Mouse (Mus musculus) liver, embryonic 11.5 days (tissue): Measurements from ENCODE around the gene Gm9602. TPM values are rescaled to one million over a fixed set of nuclear protein-coding genes. Genes with fewer than 3 reads are reported as not detected.
"Not testable (repeated sequence)": the region's sequence is repeated elsewhere in the genome, so short reads cannot be mapped to it uniquely, and the experiment has no call there.

Experiments
- ATAC-seq: fragments of 200-750 bp; cut with Nextera tagmentation; replicated peaks from 2 replicates; pipeline ENCODE4 v1.8.0; 2017; ENCODE audit warnings: moderate number of reproducible peaks, mild to moderate bottlenecking, moderate TSS enrichment, moderate library complexity; ENCODE audit not compliant: low FRiP score
- DNase-seq: peaks from one replicate; pipeline ENCODE4 v3.0.0-alpha.2; 2017; ENCODE audit warnings: low spot score
- H3K27ac ChIP-seq: fragments of 300-500 bp; sonication (generic); 2 replicates; pipeline ENCODE4 v1.5.1; 2014; ENCODE audit warnings: mild to moderate bottlenecking, low read depth, low read length, control low read depth
- H3K27me3 ChIP-seq: fragments of 300-500 bp; sonication (generic); replicated peaks from 2 replicates; pipeline ENCODE4 v1.6.1; 2014; ENCODE audit warnings: low read length, mixed read lengths; ENCODE audit not compliant: control insufficient read depth, insufficient read depth
- H3K36me3 ChIP-seq: fragments of 300-500 bp; sonication (generic); 2 replicates; pipeline ENCODE4 v1.6.1; 2014; ENCODE audit warnings: mild to moderate bottlenecking, low read length, moderate library complexity, mixed read lengths; ENCODE audit not compliant: control insufficient read depth, insufficient read depth
- H3K4me1 ChIP-seq: fragments of 300-500 bp; sonication (generic); replicated peaks from 2 replicates; pipeline ENCODE4 v1.6.1; 2014; ENCODE audit warnings: low read length, mixed read lengths; ENCODE audit not compliant: control insufficient read depth, insufficient read depth
- H3K4me2 ChIP-seq: fragments of 300-500 bp; sonication (generic); 2 replicates; pipeline ENCODE4 v1.6.1; 2014; ENCODE audit warnings: mild to moderate bottlenecking, control low read depth, moderate library complexity
- H3K4me3 ChIP-seq: fragments of 300-500 bp; sonication (generic); 2 replicates; pipeline ENCODE4 v1.5.1; 2014; ENCODE audit warnings: low read depth, low read length, control low read depth
- H3K9ac ChIP-seq: fragments of 300-500 bp; sonication (generic); 2 replicates; pipeline ENCODE4 v1.6.1; 2014; ENCODE audit warnings: low read depth, low read length, control low read depth
- H3K9me3 ChIP-seq: fragments of 300-500 bp; sonication (generic); 2 replicates; pipeline ENCODE4 v1.6.1; 2016; ENCODE audit warnings: low read length, inconsistent platforms, mixed read lengths; ENCODE audit not compliant: control insufficient read depth
- WGBS: fragments of 180-500 bp; shearing (Covaris S2); extraction: QIAGEN DNeasy Blood & Tissue Kit; methylation state at CpG from one replicate; pipeline ENCODE4 v1.1.7; 2014; 5-methylcytosine and 5-hydroxymethylcytosine counted together
- polyA plus RNA-seq: library from polyadenylated mRNA; unstranded; fragments of >200 nt; fragmentation: Nextera tagmentation; extraction: Ambion mirVana; gene quantifications from 2 replicates; pipeline ENCODE4 v1.2.1, GENCODE M21; 2014

Gm9602 gene
- polyA plus RNA-seq = not detected in 2 replicates

DNA sequence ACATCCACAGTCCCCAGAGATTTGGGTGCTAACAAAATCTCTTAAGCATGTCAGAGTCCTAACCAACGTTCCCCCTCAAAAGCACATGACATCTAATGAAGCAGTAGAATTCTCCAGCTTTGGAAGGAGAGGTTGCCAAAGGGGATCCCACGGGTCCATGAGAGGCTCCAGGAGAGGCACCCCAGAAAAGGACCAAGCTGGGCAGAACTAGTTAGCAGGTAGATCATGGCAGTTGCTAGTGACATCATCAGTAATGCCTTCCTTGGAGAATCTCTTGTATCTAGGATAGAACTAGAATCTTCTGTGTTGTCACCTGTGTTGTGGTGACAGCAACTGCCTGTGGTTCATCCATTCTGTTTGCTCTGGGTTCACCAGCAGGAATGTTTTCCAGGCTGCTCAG is at the start of gene Gm9602:
Gene Gm9602, plus strand, starts transcription at position 301 of the 400 bp plus-strand sequence.
- not testable (repeated sequence) for H3K27ac ChIP-seq, H3K4me1 ChIP-seq, H3K27me3 ChIP-seq, H3K4me3 ChIP-seq, DNase-seq, H3K4me2 ChIP-seq, H3K36me3 ChIP-seq, ATAC-seq, H3K9me3 ChIP-seq, H3K9ac ChIP-seq
- WGBS = no CpG with 5 or more reads among the region's 2 CpGs

DNA sequence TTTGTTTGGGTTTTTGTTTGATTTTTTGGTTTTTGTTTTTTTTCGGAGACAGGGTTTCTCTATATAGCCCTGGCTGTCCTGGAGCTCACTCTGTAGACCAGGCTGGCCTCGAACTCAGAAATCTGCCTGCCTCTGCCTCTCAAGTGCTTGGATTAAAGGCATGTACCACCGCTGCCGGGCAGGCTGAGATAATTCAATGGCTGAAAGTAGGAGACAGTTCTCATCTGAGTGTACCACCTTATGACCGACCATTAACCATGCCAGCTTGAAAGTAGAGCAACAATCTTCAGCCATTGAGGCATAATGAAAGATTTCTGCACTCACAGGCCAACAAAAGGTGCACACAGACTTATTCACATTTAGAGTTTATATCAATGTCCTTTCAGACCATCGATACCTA is 30.3 kb downstream of the Gm9602 start:
- not testable (repeated sequence) for H3K27ac ChIP-seq, H3K4me2 ChIP-seq, H3K9me3 ChIP-seq, H3K4me1 ChIP-seq, H3K9ac ChIP-seq, H3K4me3 ChIP-seq, H3K36me3 ChIP-seq, DNase-seq, ATAC-seq, H3K27me3 ChIP-seq
- WGBS = 76% methylated on average over 6 of the region's 6 CpGs

DNA sequence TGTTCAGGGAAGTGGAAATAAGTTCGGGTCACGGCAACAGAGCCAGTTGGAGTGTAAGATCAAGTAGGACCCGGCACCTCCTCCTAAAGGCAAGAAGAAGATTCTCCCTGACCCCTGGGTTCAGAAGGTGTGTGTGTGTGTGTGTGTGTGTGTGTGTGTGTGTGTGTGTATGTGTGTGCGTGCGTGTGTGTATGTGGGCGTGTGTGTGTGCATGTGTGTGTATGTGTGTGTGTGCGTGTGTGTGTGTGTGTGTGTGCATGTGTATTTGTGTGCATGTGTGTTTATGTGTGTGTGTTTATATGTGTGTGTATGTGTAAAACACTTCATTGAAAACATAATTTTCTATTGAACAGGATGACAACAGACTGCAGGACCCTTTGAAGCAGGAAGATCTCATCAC is 45.8 kb downstream of the Gm9602 start:
- DNase-seq, H3K4me1 ChIP-seq, H3K36me3 ChIP-seq, H3K9ac ChIP-seq, H3K27ac ChIP-seq, ATAC-seq, H3K4me2 ChIP-seq, H3K4me3 ChIP-seq, H3K9me3 ChIP-seq, H3K27me3 ChIP-seq: not testable (repeated sequence)
- 80% methylated on average over 4 of the region's 7 CpGs for WGBS

Other genes with a start within 250 kb of the Gm9602 start
- not detected in 2 replicates for gene Gm3047, start 220.9 kb upstream of the Gm9602 start, polyA plus RNA-seq
- gene Gm8159, start 144.0 kb upstream of the Gm9602 start, polyA plus RNA-seq = not detected in 2 replicates
- gene Gm3239, start 112.1 kb upstream of the Gm9602 start, polyA plus RNA-seq = not detected in 2 replicates
- gene Gm7876, start 67.1 kb upstream of the Gm9602 start, polyA plus RNA-seq = not detected in 2 replicates
- gene Gm3252, start 49.6 kb upstream of the Gm9602 start, polyA plus RNA-seq = not detected in 2 replicates
- not detected in 2 replicates for gene Gm3269, start 61.8 kb downstream of the Gm9602 start, polyA plus RNA-seq
- gene Gm3264, start 79.2 kb downstream of the Gm9602 start, polyA plus RNA-seq = 0.23 TPM in 1 of 2 replicates, not detected in the other
- not detected in 2 replicates for gene Gm3278, start 116.1 kb downstream of the Gm9602 start, polyA plus RNA-seq
- gene Gm8297, start 207.6 kb downstream of the Gm9602 start, polyA plus RNA-seq = not detected in 2 replicates
- not detected in 2 replicates for gene Gm3298, start 239.6 kb downstream of the Gm9602 start, polyA plus RNA-seq